Mouse (Mus musculus): ENCODE results near the gene Vegfc. TPM values are rescaled to one million over a fixed set of nuclear protein-coding genes. Genes with fewer than 3 reads are reported as not detected.

Gene Vegfc
- polyA plus RNA-seq, 1 experiment, result 1.9 TPM

- WGBS, result 38% methylated on average over 4 of the region's 4 CpGs
- peak; percentile 4 for DNase-seq (ENCODE audit: low read depth, low spot score)
Observed at GRCm38 (mm10) chr8:54153240-54153639, 75.8 kb downstream of the Vegfc start.

- DNase-seq (ENCODE audit: low read depth, low spot score), result no peak
- WGBS, result 45% methylated on average over 5 of the region's 5 CpGs
Observed at GRCm38 (mm10) chr8:54163505-54163904, 86.1 kb downstream of the Vegfc start.

- WGBS, result 92% methylated on average over 2 of the region's 2 CpGs
- no peak for DNase-seq (ENCODE audit: low read depth, low spot score)
Observed at GRCm38 (mm10) chr8:54185336-54185735, 107.9 kb downstream of the Vegfc start.

- no peak for DNase-seq (ENCODE audit: low read depth, low spot score)
- 93% methylated on average over 6 of the region's 6 CpGs for WGBS
Observed at GRCm38 (mm10) chr8:54185927-54186326, 108.5 kb downstream of the Vegfc start.

GRCm38 (mm10) chr8:54216250-54216649 lies 138.8 kb downstream of the Vegfc start:
- 79% methylated on average over 2 of the region's 2 CpGs for WGBS
- no peak for DNase-seq (ENCODE audit: low read depth, low spot score)

- no peak for DNase-seq (ENCODE audit: low read depth, low spot score)
- 42% methylated on average over 1 of the region's 1 CpGs for WGBS
Observed at GRCm38 (mm10) chr8:54228801-54229204, 151.4 kb downstream of the Vegfc start.

- no peak for DNase-seq (ENCODE audit: low read depth, low spot score)
- 96% methylated on average over 1 of the region's 1 CpGs for WGBS
Observed at GRCm38 (mm10) chr8:54230638-54231037, 153.2 kb downstream of the Vegfc start.

- WGBS, result 72% methylated on average over 6 of the region's 6 CpGs
Observed at GRCm38 (mm10) chr8:54233316-54233715, 155.9 kb downstream of the Vegfc start.

More at GRCm38 (mm10) chr8:54233316-54233715, 155.9 kb downstream of the Vegfc start:
- DNase-seq (ENCODE audit: low read depth, low spot score), result no peak

All from large intestine, adult 2 months (tissue).